Mouse (Mus musculus): ENCODE results near the gene Map3k5.

Gene Map3k5

GRCm38 (mm10) chr10:20105575-20105974, 171.3 kb downstream of the Map3k5 start:
- no peak for DNase-seq (ENCODE audit: low spot score in 2 of 2)

DNA sequence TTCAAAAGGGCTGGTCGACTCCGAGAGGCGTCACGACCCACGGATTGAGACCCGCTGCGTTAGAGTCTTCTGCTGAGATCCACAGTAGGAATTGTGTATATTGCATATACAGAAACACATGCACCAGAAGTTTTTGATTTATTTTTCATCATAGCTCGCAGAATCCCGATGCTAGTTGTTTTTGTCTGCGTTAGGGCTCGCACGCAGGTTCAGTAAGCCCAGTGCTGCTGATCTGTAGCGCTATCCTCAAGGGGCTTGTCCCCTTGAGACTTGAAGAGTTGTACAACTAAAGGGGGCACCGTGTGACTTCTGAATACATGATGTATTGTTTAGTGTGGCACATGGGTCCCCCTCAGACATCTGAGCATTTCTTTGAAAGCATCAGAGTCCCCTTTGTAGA, 172.8 kb downstream of the Map3k5 start:
- DNase-seq (ENCODE audit: low spot score in 2 of 2) = no peak

- DNase-seq (ENCODE audit: low spot score in 2 of 2) = no peak
Measured at GRCm38 (mm10) chr10:20111508-20111907, 177.2 kb downstream of the Map3k5 start.

DNA sequence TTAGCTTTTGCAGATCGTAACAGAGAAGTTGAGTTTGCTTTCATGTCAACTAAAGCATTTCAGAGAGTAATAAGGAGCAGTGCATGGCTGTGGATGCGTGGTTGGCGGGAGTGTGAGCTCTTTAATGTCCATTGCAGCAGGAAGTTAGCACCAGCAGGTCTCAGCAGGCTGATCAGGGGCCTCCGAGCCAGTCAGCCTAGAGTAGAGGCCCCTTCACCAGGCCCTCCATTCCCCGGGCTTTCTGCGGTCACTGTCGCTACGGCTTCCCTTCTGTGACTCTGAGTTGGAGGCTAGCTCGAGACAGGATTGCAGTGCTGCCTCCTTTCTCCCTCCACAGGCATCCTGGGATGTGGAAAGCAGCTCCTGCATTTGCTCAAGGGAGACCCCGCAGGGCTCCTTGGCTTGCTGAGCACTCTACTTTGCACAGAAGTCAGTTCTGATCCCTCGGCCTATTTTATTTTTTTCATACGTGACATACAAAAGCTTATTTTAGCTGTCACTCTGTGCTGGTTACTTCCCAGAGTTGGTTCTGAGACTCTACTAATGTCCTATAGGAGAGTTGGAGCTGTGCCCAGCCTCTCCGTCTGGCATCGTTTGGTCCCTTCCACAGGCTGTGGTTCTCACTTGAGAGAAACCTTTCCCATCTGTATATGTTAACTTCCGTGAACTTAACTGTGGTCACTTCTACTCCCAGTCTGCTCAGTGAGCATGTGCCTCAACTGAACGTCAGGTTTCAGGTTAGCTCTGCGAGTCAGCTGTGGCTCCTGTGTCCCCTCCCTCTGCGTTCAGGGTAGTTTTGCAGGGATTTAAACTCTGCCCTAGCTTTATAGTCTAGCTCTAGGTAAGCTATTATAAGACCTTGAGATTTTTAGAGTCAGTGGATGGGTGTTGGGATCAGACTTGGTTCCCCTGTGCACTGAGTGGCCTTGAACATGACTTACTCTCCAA, 178.0 kb downstream of the Map3k5 start:
- DNase-seq (ENCODE audit: low spot score in 2 of 2) = no peak

DNA sequence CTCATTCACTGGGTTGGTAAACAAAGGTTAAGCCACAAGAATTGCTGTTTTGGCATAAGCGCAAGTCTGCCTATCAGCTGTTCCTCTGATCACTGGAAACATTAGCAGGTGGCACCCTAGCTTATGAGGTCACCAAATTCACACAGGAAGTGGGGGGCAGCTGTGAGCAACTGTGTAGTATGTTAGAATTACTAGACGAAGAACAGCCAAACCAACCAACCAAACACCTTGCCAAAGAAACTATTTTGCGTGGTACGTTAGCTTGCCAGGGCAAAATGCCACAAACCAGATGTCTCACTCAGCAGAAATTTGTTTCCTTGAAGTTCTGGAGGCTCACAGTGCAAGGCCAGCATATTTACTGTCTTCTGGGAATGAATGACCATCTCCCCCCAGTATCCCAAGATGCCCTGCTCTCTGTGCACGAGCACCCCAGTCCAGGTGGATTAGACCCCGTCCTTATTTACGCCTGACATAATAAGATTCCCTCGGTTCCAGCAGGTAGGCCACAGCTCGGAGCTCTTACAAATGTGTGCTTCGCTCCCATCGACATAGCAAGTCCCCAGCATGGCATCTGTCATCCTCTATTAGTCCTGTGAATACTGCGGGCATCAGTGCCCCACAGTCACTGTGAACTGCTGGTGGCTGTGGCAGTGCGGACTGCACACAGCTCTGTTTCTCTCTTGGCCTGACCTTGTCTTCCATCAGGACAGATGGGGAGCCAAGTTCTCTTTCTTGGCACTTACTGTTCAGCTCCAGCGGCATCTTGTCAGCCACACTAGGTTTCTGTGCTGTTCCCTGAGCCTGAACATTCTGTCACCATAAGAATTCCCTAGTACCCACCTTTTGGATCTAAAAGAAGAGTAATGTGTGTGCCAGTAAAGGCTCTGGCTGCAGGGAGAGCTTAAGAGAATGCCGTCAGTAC, 185.5 kb downstream of the Map3k5 start:
- no peak for DNase-seq (ENCODE audit: low spot score in 2 of 2)

GRCm38 (mm10) chr10:20121981-20122380, 187.7 kb downstream of the Map3k5 start:
- DNase-seq (ENCODE audit: low spot score in 2 of 2) = no peak

DNA sequence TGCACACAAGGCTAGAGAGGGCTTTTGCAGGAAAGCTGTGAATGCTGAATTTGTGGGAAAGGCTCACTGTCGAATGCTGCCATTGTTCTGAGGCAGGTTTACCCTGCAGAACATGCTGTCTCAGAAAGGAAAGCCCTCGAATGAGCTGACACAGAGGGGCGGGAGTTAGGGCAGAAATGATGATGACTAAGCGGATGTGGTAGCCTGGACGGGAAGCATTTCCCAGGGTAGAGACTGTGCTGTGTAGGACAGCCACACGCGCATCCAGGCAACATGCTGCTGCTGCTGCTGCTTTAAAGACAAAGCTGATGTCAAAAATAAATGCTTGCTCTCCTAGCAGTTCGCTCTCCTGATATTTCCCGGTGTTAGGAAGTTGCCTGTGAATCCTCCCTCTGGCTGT, 189.1 kb downstream of the Map3k5 start:
- no peak for DNase-seq (ENCODE audit: low spot score in 2 of 2)

GRCm38 (mm10) chr10:20124576-20124975, 190.3 kb downstream of the Map3k5 start:
- no peak for DNase-seq (ENCODE audit: low spot score in 2 of 2)

DNA sequence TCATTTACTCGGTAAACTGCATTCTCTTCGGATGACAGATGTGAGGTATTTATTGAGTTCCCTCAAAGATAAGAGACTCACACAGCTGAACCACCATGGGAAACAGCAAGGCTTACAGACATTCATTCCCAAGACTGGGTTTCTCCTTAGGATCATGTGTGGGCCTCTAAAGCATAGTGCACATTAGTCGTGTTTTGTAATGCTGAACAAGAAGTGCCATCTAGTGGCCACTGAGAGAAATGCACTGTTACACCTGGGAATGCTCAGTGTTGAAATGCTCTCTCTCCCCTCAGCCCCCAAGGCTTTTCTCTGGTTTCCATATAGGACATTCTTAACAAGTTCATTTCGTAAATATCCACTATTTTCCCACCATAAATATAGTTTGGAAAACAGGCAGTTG, 191.0 kb downstream of the Map3k5 start:
- peak; percentile 26 to 66 for DNase-seq (ENCODE audit: low spot score in 2 of 2)

DNA sequence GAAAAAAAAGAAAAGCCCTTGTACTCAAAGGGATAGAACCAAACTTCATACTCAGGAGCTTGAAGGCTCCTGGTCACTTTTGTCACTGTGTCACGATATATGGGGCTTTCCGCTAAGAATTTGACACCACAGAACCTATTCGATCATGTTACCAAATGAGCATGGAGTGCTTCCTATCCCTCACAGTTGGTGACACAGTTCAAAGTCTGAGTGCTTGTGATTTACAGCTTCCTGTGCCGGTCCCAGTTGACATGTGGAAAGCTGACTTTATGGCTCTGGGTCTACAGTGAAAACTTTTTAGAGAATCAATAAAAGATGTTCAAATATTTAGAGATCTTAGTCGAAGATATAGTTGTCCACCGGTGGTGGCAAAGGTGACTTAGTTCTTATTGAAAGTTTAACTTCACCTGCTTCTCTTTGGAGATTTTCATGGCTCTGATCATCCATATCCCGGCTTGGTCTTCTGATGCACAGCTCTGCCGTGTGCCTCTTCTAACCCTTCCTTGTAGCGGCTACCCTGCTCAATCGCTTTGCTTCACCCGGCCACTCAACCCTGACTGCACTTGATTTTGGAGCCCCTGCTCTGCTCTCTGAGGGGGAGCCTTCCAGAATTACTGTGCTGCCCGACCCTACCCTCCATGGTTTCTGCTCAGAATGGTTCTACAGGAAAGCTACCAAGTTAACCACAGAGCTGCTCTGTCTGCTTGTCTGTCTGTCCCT, 198.8 kb downstream of the Map3k5 start:
- DNase-seq (ENCODE audit: low spot score in 2 of 2) = no peak

DNA sequence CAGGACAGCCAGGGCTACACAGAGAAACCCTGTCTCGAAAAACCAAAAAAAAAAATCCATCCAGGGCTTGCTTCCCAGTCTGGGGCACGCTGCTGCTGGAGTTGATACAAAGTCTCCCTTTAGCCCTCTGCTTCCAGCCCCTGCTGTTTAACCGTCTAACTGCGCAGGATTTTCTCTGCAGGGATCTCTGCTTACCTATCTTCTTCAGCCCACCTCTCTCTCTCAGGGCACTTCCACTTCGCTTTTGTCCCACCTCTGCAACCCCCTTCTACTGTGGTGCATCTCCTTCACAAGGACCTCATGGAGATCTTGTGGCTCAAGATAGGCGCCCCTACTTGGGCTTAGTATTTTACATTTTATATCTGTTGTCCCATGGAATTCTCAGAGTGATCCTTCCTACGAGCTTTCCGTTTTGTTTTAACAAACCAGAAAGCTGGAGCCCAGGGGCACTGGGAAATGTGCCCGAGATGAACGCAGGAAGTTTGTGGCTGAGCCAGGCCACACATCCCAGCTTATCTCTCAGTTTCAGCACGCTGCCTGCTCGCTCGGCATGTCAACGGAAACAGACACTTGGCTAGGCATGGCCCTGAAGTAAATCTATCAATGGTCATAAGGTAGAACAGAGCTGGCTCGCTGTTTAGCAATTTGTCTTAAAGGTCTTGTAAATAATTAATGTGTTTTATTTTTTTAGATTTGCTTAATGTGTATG, 201.2 kb downstream of the Map3k5 start:
- DNase-seq (ENCODE audit: low spot score in 2 of 2) = no peak

DNA sequence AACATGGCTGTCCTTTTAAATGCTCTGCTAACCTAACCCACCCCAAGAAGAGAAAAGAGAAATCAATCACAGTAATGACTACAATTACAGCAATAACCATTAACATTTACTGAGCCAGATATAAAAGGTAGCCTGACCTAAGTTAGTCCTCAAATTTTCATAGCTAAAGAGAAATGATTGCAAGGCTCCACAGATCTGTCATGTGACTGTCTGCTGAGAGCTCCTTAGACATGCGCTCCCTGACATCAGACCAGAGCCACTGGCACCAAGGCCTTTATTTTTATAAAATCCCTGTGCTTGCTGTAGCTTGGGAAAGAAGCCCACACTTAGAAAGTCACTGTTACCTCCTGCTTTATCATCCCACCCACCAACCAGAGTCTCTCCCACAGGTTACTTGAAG, 202.2 kb downstream of the Map3k5 start:
- no peak for DNase-seq (ENCODE audit: low spot score in 2 of 2)

DNA sequence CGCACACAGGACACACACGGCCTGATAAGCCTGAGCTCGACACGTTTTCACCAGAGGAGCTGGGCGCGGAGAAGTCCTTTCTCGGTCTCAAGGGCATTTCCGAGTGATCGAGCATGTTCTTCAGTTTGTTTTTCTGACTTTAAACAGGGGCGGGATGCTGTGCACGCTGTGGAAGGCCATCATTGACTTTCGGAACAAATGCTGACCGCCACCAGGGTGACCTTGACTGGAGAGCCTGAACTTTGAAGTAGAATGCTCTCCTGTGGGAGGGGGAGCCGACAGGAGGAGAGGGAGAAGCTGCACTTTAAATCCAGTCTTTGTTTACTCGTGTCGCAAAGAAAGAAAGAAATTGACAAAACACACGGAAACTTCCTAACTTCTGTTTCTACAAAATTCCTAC, 207.1 kb downstream of the Map3k5 start:
- DNase-seq (ENCODE audit: low spot score in 2 of 2) = no peak

- DNase-seq (ENCODE audit: low spot score in 2 of 2) = peak; percentile 25 to 30
Measured at GRCm38 (mm10) chr10:20148130-20148772, 214.0 kb downstream of the Map3k5 start, which contains the start of gene Map7. Gene Map7 (plus strand): TSS chr10:20148471.

DNA sequence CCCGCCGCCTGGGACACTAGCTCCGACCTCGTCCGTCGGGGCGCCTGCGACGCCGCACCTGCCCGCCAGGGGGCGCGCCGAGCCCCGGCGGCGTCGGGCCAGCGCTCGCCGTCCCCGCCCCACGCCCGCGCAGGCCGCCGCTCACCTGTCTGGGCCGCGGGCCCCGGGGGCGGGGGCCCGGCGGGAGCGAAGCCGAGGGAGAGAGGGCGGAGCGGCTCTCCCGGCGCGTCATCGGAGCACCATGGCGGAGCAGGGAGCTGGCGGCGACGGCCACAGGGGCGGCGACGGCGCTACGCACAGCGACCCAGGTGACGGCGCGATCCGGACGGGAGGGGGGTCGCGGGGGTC, 214.5 kb downstream of the Map3k5 start:
- peak; percentile 26 to 27 for DNase-seq (ENCODE audit: low spot score in 2 of 2)

- DNase-seq (ENCODE audit: low spot score in 2 of 2) = peak; percentile 53 to 64
Measured at GRCm38 (mm10) chr10:20149121-20149834, 215.0 kb downstream of the Map3k5 start.

GRCm38 (mm10) chr10:20149835-20150355, 215.6 kb downstream of the Map3k5 start:
- DNase-seq (ENCODE audit: low spot score in 2 of 2) = peak in 1 of 2 experiments; percentile 15

DNA sequence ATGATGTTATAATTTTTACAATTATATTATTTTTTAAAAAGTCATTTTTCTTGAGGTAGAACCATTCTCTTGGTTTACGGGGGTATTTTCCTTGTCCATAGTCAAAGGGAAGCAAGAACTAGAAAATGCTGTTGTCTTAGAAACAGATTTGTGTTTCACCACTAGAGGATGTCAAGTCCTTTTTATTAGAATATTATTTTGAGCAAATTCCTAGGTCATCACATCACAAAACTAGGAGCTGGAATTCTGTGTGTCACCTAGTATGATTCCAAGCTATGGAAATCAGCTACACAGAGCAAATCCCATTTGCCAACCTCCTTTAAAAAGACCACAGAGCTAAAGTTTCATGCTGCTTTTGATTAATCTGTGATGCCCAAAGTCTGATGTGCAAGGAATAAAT, 217.9 kb downstream of the Map3k5 start:
- no peak for DNase-seq (ENCODE audit: low spot score in 2 of 2)

DNA sequence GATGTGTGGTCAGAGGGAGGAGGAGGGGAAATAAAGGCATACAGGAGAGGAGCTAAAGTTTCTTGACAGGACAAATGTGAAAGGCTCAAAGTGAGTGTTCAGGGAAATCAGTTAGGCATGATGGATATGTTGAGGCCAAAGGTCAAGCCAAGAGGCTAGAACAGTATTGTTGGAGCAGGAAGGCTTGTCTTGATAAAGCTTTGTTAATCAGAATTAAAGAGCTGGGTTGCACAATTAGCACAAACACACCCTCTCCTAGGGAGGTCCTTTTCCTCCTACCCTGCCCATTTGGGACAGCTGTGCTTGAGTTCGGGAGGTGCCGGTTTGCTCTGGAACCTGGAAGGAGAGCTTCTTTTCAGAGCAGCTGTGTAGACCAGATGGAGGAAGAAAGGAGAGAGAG, 219.2 kb downstream of the Map3k5 start:
- no peak for DNase-seq (ENCODE audit: low spot score in 2 of 2)

DNA sequence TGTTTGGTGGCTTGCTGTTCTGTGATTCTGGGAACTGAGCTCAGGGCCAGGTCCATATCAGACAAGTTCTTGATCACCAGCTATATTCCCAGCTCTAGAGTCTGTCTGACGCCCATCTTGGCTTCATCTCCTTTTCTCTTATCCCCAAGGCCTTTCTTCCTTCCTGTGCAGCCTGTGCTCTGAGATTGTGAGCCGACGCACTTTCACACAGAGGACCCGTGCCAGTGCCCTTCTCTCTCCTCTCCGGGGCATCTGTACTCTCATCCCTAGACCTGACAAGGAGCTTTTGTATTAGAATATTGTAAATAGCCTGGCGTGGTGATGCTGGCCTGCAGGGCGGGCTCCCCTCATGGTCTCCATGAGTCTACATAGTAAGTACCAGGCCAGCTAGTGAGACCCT, 221.1 kb downstream of the Map3k5 start:
- no peak for DNase-seq (ENCODE audit: low spot score in 2 of 2)
